Mouse (Mus musculus) kidney, embryonic 15.5 days (tissue): ENCODE measurements at regions not wholly inside any gene's neighbourhood (a gene's known extent, or its start where the extent isn't known, plus 50 kb on each side); places are given as distances from the start of the nearest gene placed in this dataset.

Experiments used
- ATAC-seq: fragments of 200-750 bp; cut with Nextera tagmentation; replicated peaks from 2 replicates; pipeline ENCODE4 v1.8.0; 2017; ENCODE audit warnings: moderate TSS enrichment; ENCODE audit not compliant: low FRiP score
- H3K27ac ChIP-seq: fragments of 300-500 bp; sonication (generic); 2 replicates; pipeline ENCODE4 v1.5.1; 2015; ENCODE audit warnings: mild to moderate bottlenecking, inconsistent platforms
- H3K27me3 ChIP-seq: fragments of 300-500 bp; sonication (generic); 2 replicates; pipeline ENCODE4 v1.6.1; 2015; ENCODE audit warnings: inconsistent platforms
- H3K36me3 ChIP-seq: fragments of 300-500 bp; sonication (generic); 2 replicates; pipeline ENCODE4 v1.6.1; 2015; ENCODE audit warnings: inconsistent platforms
- H3K4me1 ChIP-seq: fragments of 300-500 bp; sonication (generic); 2 replicates; pipeline ENCODE4 v1.6.1; 2015; ENCODE audit warnings: inconsistent platforms
- H3K4me2 ChIP-seq: fragments of 300-500 bp; sonication (generic); 2 replicates; pipeline ENCODE4 v1.6.1; 2015; ENCODE audit warnings: moderate library complexity, mild to moderate bottlenecking, inconsistent platforms
- H3K4me3 ChIP-seq: fragments of 300-500 bp; sonication (generic); replicated peaks from 2 replicates; pipeline ENCODE4 v1.5.1; 2015; ENCODE audit warnings: mild to moderate bottlenecking, inconsistent platforms
- H3K9ac ChIP-seq: fragments of 300-500 bp; sonication (generic); 2 replicates; pipeline ENCODE4 v1.6.1; 2015; ENCODE audit warnings: mild to moderate bottlenecking, inconsistent platforms
- H3K9me3 ChIP-seq: fragments of 300-500 bp; sonication (generic); replicated peaks from 2 replicates; pipeline ENCODE4 v1.6.1; 2016; ENCODE audit warnings: inconsistent platforms
- WGBS: fragments of 180-500 bp; shearing (Covaris S2); methylation state at CpG from one replicate; pipeline ENCODE4 v1.1.7; 2015; ENCODE audit warnings: mixed read lengths; 5-methylcytosine and 5-hydroxymethylcytosine counted together

- Histone ChIP-seq H3K4me2 (no peak overlapping the region), H3K27ac (no peak overlapping the region), H3K9me3 (peaks cover 5% of the 10 kb centered on the region; the same call in 1 of the 2 replicates), H3K27me3 (no peaks in the 10 kb centered on the region), H3K36me3 (no peaks in the 10 kb centered on the region), H3K9ac (no peak overlapping the region), H3K4me3 (no peak overlapping the region), H3K4me1 (peaks cover 6% of the 10 kb centered on the region; the same call in 1 of the 2 replicates)
- WGBS = 96% methylated on average over 11 of the region's 11 CpGs
- no peak for ATAC-seq
Measured at GRCm38 (mm10) chr15:93956801-93957200, 361.1 kb upstream of the Prickle1 start.

DNA sequence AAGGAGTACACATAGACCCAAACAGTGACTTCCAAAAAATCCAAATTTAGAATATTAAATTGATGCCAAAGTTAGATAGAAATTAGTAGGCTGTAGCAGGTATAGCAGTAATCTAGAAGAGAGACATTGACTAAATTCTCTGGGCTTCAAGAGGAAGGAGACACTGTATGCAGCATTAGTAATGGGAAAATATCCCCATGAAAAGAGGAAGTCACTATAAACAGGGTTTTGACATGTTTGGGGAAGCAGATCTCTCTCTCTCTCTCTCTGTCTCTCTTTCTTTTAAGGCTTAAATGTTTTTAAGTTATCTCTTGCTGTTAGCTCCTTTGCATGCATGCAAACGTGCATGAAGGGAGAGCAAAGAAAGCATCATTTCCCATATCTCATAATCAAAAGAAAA lies 357.9 kb upstream of the Prickle1 start:
- no peaks in the 10 kb centered on the region for H3K27me3 ChIP-seq
- no peaks in the 10 kb centered on the region for H3K36me3 ChIP-seq
- WGBS = 94% methylated on average over 1 of the region's 1 CpGs
- no peak overlapping the region for H3K4me2 ChIP-seq
- H3K4me1 ChIP-seq = no peaks in the 10 kb centered on the region
- peaks cover 5% of the 10 kb centered on the region; the same call in 1 of the 2 replicates for H3K9me3 ChIP-seq
- no peak overlapping the region for H3K4me3 ChIP-seq
- H3K9ac ChIP-seq = no peak overlapping the region
- ATAC-seq = no peak
- no peak overlapping the region for H3K27ac ChIP-seq

DNA sequence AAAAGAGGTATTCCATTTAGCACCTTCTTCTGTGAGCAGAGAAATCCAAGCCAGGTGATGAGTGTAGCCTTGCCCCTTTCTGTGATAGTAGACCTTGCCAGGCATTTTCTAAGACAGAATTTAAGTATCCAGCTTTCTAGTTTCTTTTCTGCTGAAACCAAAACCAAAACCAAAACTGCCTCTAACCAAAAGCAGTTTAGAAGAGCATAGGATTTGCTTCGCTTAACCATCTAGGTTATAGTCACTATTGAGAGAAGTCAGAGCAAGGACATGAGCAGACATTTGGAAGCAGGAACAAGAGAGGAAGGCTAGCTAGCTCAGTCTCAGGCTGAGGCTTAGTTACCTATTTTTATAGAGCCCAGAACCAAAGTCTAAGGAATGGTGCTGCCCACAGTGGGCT lies 354.8 kb upstream of the Prickle1 start:
- no peaks in the 10 kb centered on the region for H3K4me1 ChIP-seq
- WGBS = 98% methylated on average over 1 of the region's 1 CpGs
- H3K4me2 ChIP-seq = no peak overlapping the region
- no peaks in the 10 kb centered on the region for H3K36me3 ChIP-seq
- H3K9me3 ChIP-seq = no peaks in the 10 kb centered on the region
- H3K27me3 ChIP-seq = no peaks in the 10 kb centered on the region
- no peak overlapping the region for H3K4me3 ChIP-seq
- no peak for ATAC-seq
- no peak overlapping the region for H3K27ac ChIP-seq
- no peak overlapping the region for H3K9ac ChIP-seq

DNA sequence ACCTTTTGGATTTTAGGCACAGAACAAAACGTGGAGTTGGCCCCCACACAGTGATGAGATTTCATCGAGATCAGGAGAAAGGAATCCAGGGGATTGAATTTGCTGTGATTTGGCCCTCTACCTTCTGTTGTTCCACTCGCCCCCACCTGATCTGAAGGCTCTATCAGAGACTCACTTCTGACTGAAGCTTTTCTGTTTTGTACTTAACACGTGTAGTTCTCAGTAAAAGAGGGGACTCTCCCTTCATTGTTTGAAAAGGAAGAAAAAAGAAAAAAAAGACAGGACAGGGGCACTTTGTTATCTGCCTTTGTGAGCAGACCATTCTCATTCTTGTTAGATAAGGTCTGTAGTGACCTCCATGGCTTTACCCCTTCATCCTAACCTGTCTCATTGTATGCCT lies 353.2 kb upstream of the Prickle1 start:
- no peak for ATAC-seq

DNA sequence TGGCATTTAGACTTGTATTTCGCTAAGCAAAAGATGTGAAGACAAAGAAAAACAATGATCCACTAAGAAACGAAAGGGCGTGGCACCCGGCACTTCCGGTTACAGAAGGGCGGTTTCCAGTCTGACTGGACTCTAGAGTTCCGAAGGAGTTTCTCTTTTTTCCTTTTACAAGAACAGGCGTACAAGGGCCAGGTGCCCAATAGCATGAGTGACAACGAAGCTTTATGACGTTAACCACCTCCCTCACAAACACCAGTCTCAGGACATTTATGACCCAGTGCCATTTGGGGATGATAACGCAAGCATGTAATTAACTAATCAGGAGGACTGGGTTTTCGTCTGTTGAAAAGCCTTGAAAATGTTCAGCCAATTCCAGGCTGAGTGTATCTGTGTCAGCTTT lies 347.9 kb upstream of the Prickle1 start:
- H3K36me3 ChIP-seq = no peaks in the 10 kb centered on the region
- no peak for ATAC-seq
- no peak overlapping the region for H3K9ac ChIP-seq
- 59% methylated on average over 12 of the region's 12 CpGs for WGBS
- no peak overlapping the region for H3K27ac ChIP-seq
- H3K27me3 ChIP-seq = no peaks in the 10 kb centered on the region
- no peak overlapping the region for H3K4me2 ChIP-seq
- H3K9me3 ChIP-seq = no peaks in the 10 kb centered on the region
- no peaks in the 10 kb centered on the region for H3K4me1 ChIP-seq
- H3K4me3 ChIP-seq = no peak overlapping the region

More for the DNA sequence above, 353.2 kb upstream of the Prickle1 start:
- Histone ChIP-seq H3K36me3 (no peaks in the 10 kb centered on the region), H3K27me3 (no peaks in the 10 kb centered on the region), H3K9ac (no peak overlapping the region), H3K4me1 (no peaks in the 10 kb centered on the region), H3K4me3 (no peak overlapping the region), H3K4me2 (no peak overlapping the region), H3K9me3 (no peaks in the 10 kb centered on the region), H3K27ac (no peak overlapping the region)
- 83% methylated on average over 4 of the region's 4 CpGs for WGBS

- no peak overlapping the region for H3K9ac ChIP-seq
- 46% methylated on average over 5 of the region's 5 CpGs for WGBS
- H3K4me2 ChIP-seq = no peak overlapping the region
- H3K4me3 ChIP-seq = no peak overlapping the region
- no peak; the same call in 1 of the 2 replicates for ATAC-seq
- H3K36me3 ChIP-seq = no peaks in the 10 kb centered on the region
- H3K4me1 ChIP-seq = peaks cover 8% of the 10 kb centered on the region; the same call in 1 of the 2 replicates
- peak overlapping the region; percentile 82 for H3K27ac ChIP-seq
- H3K27me3 ChIP-seq = no peaks in the 10 kb centered on the region
- H3K9me3 ChIP-seq = no peaks in the 10 kb centered on the region
Measured at GRCm38 (mm10) chr15:93932971-93933496, 337.3 kb upstream of the Prickle1 start.

- no peak overlapping the region for H3K27ac ChIP-seq
- H3K4me1 ChIP-seq = peaks cover 9% of the 10 kb centered on the region
- no peaks in the 10 kb centered on the region for H3K36me3 ChIP-seq
- H3K4me2 ChIP-seq = no peak overlapping the region
- H3K9me3 ChIP-seq = no peaks in the 10 kb centered on the region
- 65% methylated on average over 6 of the region's 6 CpGs for WGBS
- H3K4me3 ChIP-seq = no peak overlapping the region
- H3K27me3 ChIP-seq = no peaks in the 10 kb centered on the region; the same call in 1 of the 2 replicates
- ATAC-seq = no peak
- no peak overlapping the region for H3K9ac ChIP-seq
Measured at GRCm38 (mm10) chr15:93926842-93927241, 331.2 kb upstream of the Prickle1 start.

- Histone ChIP-seq H3K27me3 (no peaks in the 10 kb centered on the region; the same call in 1 of the 2 replicates), H3K9ac (no peak overlapping the region), H3K27ac (no peak overlapping the region), H3K9me3 (no peaks in the 10 kb centered on the region), H3K36me3 (no peaks in the 10 kb centered on the region), H3K4me1 (peaks cover 14% of the 10 kb centered on the region), H3K4me3 (no peak overlapping the region), H3K4me2 (no peak overlapping the region)
- ATAC-seq = no peak
Measured at GRCm38 (mm10) chr15:93926262-93926661, 330.6 kb upstream of the Prickle1 start.

GRCm38 (mm10) chr15:93921457-93922234 lies 326.0 kb upstream of the Prickle1 start:
- H3K27me3 ChIP-seq = no peaks in the 10 kb centered on the region
- H3K4me3 ChIP-seq = no peak overlapping the region
- 68% methylated on average over 6 of the region's 6 CpGs for WGBS
- no peak overlapping the region for H3K9ac ChIP-seq
- peaks cover 28% of the 10 kb centered on the region for H3K4me1 ChIP-seq
- peak overlapping the region; percentile 74 for H3K27ac ChIP-seq
- no peak overlapping the region for H3K4me2 ChIP-seq
- 0 out of 2 replicates have a peak, but pooled peaks have one; percentile 36 for ATAC-seq
- no peaks in the 10 kb centered on the region for H3K9me3 ChIP-seq
- no peaks in the 10 kb centered on the region for H3K36me3 ChIP-seq

- H3K4me1 ChIP-seq = peaks cover 31% of the 10 kb centered on the region
- no peaks in the 10 kb centered on the region for H3K27me3 ChIP-seq
- H3K4me3 ChIP-seq = no peak overlapping the region
- H3K27ac ChIP-seq = peak overlapping the region; percentile 74
- no peak overlapping the region for H3K4me2 ChIP-seq
- H3K9me3 ChIP-seq = no peaks in the 10 kb centered on the region
- no peak for ATAC-seq
- no peaks in the 10 kb centered on the region for H3K36me3 ChIP-seq
- H3K9ac ChIP-seq = no peak overlapping the region
- 82% methylated on average over 5 of the region's 5 CpGs for WGBS
Measured at GRCm38 (mm10) chr15:93920996-93921395, 325.3 kb upstream of the Prickle1 start.

DNA sequence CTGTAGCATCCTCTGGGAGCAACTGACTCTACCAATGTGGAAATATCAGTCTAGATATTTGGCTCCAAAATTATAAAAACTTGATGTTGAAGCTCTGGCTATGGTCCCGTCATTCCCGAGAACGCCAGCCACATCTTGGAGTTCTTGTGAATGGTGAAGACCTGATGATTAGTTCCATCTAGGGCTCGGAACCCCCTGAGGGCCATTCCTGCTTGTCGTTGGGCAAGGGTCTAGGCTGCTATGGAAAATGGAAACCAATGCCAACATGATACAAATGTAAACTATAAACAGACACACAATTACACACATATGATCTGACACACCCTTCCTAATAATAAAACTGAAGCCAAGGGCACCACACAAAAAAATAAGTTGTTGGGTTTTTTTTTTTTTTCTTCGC lies 323.9 kb upstream of the Prickle1 start:
- H3K9ac ChIP-seq = no peak overlapping the region
- WGBS = 95% methylated on average over 6 of the region's 6 CpGs
- peaks cover 28% of the 10 kb centered on the region for H3K4me1 ChIP-seq
- H3K27ac ChIP-seq = no peak overlapping the region
- ATAC-seq = no peak
- H3K9me3 ChIP-seq = no peaks in the 10 kb centered on the region
- no peaks in the 10 kb centered on the region for H3K27me3 ChIP-seq
- H3K4me3 ChIP-seq = no peak overlapping the region
- H3K4me2 ChIP-seq = no peak overlapping the region
- H3K36me3 ChIP-seq = no peaks in the 10 kb centered on the region

DNA sequence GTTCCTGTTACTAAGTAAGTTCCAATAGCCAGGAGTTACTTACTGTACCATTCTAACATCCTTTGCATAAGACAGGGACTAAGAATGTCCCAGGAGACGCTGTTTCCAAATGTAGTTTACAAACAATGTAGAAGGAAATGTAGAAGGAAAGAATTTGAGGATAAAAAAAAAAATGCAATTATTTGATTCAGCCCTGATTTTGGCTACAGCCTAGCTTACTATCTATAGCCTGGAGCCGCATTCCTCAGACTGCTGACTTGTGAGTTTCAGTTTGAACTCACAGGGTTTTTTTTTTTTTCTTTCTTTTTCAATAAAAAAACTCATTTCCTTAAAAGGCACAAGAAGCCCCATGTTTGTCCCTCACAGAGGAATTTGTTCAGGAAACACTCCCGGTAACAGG lies 321.2 kb upstream of the Prickle1 start:
- no peak overlapping the region for H3K9ac ChIP-seq
- H3K36me3 ChIP-seq = no peaks in the 10 kb centered on the region
- H3K27me3 ChIP-seq = no peaks in the 10 kb centered on the region
- 46% methylated on average over 3 of the region's 3 CpGs for WGBS
- H3K27ac ChIP-seq = peak overlapping the region; percentile 78
- H3K4me1 ChIP-seq = peaks cover 25% of the 10 kb centered on the region
- ATAC-seq = peak; percentile 36; the same call in 1 of the 2 replicates
- no peaks in the 10 kb centered on the region for H3K9me3 ChIP-seq
- H3K4me3 ChIP-seq = no peak overlapping the region
- peak overlapping the region; percentile 7; the same call in 1 of the 2 replicates for H3K4me2 ChIP-seq
